Mouse (Mus musculus) kidney, adult 2 months (tissue): ENCODE results near the gene Dpy19l3.

ENCODE experiments used
- CTCF ChIP-seq: fragments of 200-500 bp; conservative IDR thresholded peaks from 2 replicates; pipeline ENCODE4 v1.5.1; 2011; ENCODE audit warnings: low read depth, mild to moderate bottlenecking, control low read depth, low read length, moderate library complexity, mixed read lengths; ENCODE audit not compliant: insufficient read depth, insufficient read length
- POLR2A ChIP-seq: fragments of 200-500 bp; IDR thresholded peaks from one replicate; pipeline ENCODE4 v1.6.1; 2011; ENCODE audit warnings: low read depth, low read length, control low read depth

DNA sequence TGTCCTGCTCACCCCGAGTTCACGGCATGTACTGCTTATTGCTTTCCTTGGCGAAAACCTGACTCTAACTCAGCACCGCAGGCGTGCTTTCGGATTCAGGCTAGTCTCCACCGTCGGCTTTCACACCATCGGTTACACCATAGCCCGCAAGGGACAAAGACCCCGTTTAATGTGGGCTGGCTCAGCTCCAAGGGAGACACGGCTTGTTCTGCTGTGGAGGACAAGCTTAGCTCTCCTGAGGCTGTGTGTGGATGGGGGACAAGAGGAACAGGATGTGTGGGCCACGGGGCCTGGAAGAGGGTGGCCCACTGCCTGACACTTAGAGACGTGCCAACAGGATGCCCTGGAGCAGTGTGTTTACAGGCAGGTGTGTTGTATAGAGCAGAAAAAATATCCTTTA lies 62.1 kb downstream of the Dpy19l3 start:
- TF ChIP-seq CTCF, result no peak
- TF ChIP-seq POLR2A, result no peak
